In genomic region chr4:117681931-117682461, GRCm38 (mm10) we compare ENCODE assay signal across 8 mouse cellular contexts. TPM values are rescaled to one million over a fixed set of nuclear protein-coding genes. Genes with fewer than 3 reads are reported as not detected.
DNase-seq lines count a peak whose midpoint lies in the region; ATAC-seq lines count a peak whose summit lies in the region.

Dmap1 (minus strand) TSS chr4:117682273.

- peak; percentile 80 for ATAC-seq in activated CD4-positive, CD25-positive, alpha-beta regulatory T cell, adult 4 months
- peak; percentile 95 for ATAC-seq in common myeloid progenitor, adult 5-6 weeks (replicated peaks; ENCODE audit: low read depth, poor library complexity, severe bottlenecking)
- ATAC-seq in megakaryocyte progenitor cell, adult 5-6 weeks (replicated peaks; ENCODE audit: poor library complexity), result peak; percentile 91

- DNase-seq in gastrocnemius, adult 8-10 months (ENCODE audit: low spot score in 2 of 2), result peak; percentile 50 to 70
- DNase-seq in hindlimb bud, embryonic 11.5 days (ENCODE audit: extremely low spot score, low read depth, low spot score), result peak; percentile 87
- DNase-seq in left cerebral cortex, adult 8-10 months (ENCODE audit: low spot score in 2 of 2), result peak; percentile 57 to 88
- DNase-seq in right cerebral cortex, postnatal 14 days, result peak; percentile 81
- DNase-seq in yolk sac, embryonic 10.5 days (ENCODE audit: low spot score), result peak; percentile 84

RNA-seq across cellular contexts. Expression of gene Dmap1, which starts in this region (rescaled TPM):
- 10 to 100 TPM; 21.4 to 24.9 TPM for polyA plus RNA-seq in activated CD4-positive, CD25-positive, alpha-beta regulatory T cell, adult 4 months (2017; shearing (Covaris generic))
- total RNA-seq in common myeloid progenitor, adult 5-6 weeks (2017), result 24.5 and 29.5 TPM in 2 replicates
- 10 to 100 TPM; 16.2 to 18.6 (median 16.5) TPM for total RNA-seq in gastrocnemius, adult 8-10 months (2022)
- total RNA-seq in left cerebral cortex, adult 8-10 months (2022), result 10 to 100 TPM; 39.4 to 44.3 (median 41.7) TPM
- 13.8 and 19.3 TPM in 2 replicates for total RNA-seq in megakaryocyte progenitor cell, adult 5-6 weeks (2015)
- 23.7 and 29.1 TPM in 2 replicates for total RNA-seq in megakaryocyte progenitor cell, adult 5-6 weeks (2017)

Comparison
In these comparisons a context has a peak if more than half of its experiments do, and no peak if none do; other contexts are left out.
1. Peak in every context shown above with its lines: DNase-seq and ATAC-seq.